Mouse (Mus musculus): Measurements from ENCODE around the gene Slc36a3.

DNA sequence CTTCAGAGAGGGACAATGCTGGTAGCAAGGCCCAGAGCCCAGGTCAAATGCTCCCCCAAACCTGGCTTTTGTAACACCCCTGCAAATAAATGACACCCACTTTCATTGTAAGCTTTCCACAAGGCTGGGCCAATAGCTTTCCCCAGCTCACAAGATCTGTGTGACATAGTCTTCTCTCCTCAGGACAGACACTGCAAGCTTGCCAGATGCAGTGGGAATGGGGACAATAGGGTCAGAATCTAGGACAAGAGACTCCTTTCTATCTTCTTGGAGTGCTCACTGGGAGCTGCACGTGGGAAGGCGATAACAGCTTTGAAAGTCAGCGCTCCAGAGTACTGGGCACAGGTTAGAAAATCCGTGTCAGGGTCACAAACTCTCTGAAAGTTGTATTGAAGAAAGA, 72.3 kb downstream of the Slc36a3 start:
- no peak for TF ChIP-seq CTCF (IDR thresholded peaks at IDR 0.05; ENCODE audit: borderline replicate concordance, extremely low read depth, insufficient read depth, insufficient read length)
- no peak for TF ChIP-seq POLR2A (IDR thresholded peaks at IDR 0.05; ENCODE audit: borderline replicate concordance, extremely low read depth, insufficient read depth, insufficient read length, poor library complexity, severe bottlenecking)

Data from brain, embryonic 14.5 days (tissue).